In genomic region chr10:16574568-16574967, GRCm38 (mm10) we compare ENCODE assay signal across 28 mouse cellular contexts.
"Had no signal": no experiment of that assay in that cellular context is flagged by ENCODE, and none has a peak within 500 bp of the region (broad histone marks: within the 10 kb centered on the region; RNA-seq: fewer than 3 reads in every experiment).

No protein-coding gene starts in this region.

- DNase-seq: gastrocnemius, postnatal 14 days; gastrocnemius, postnatal 36 days; heart, adult 11 months; heart, adult 2 months; heart, postnatal 14 days; heart, postnatal 36 days; kidney, adult 11 months; kidney, adult 2 months; kidney, adult 9 months; kidney, postnatal 14 days; kidney, postnatal 36 days; layer of hippocampus, adult 9-11 months; liver; liver, embryonic 13.5 days had no signal

- H3K9ac ChIP-seq: heart, embryonic 13.5 days; heart, embryonic 15.5 days; hindbrain, embryonic 13.5 days; hindbrain, embryonic 15.5 days; kidney, embryonic 15.5 days; limb, embryonic 12.5 days; liver, embryonic 13.5 days; liver, embryonic 15.5 days had no signal

- ATAC-seq: hindbrain, postnatal 0 days; intestine, embryonic 16.5 days had no signal

- H3K27ac ChIP-seq: heart, adult 2 months; heart, embryonic 13.5 days; heart, embryonic 15.5 days; hindbrain, embryonic 13.5 days; hindbrain, embryonic 15.5 days; hindbrain, postnatal 0 days; kidney, embryonic 15.5 days; kidney, postnatal 0 days; left cerebral cortex, adult 2 months; limb, embryonic 10.5 days; limb, embryonic 12.5 days; liver, embryonic 13.5 days; liver, embryonic 15.5 days had no signal

- H3K9me3 ChIP-seq: heart, embryonic 13.5 days; heart, embryonic 15.5 days; hindbrain, embryonic 13.5 days; hindbrain, embryonic 15.5 days; kidney, embryonic 15.5 days; limb, embryonic 10.5 days; limb, embryonic 12.5 days; liver, embryonic 13.5 days; liver, embryonic 15.5 days had no signal

- H3K4me2 ChIP-seq: heart, embryonic 11.5 days; heart, embryonic 13.5 days; heart, embryonic 15.5 days; hindbrain, embryonic 13.5 days; hindbrain, embryonic 15.5 days; kidney, embryonic 15.5 days; limb, embryonic 12.5 days; liver, embryonic 11.5 days; liver, embryonic 13.5 days; liver, embryonic 15.5 days had no signal

- H3K4me1 ChIP-seq: heart, embryonic 13.5 days; heart, embryonic 15.5 days; hindbrain, embryonic 13.5 days; hindbrain, embryonic 15.5 days; kidney, embryonic 15.5 days; limb, embryonic 10.5 days; limb, embryonic 12.5 days; liver, embryonic 13.5 days; liver, embryonic 15.5 days had no signal

- H3K27me3 ChIP-seq: heart, embryonic 13.5 days; heart, embryonic 15.5 days; hindbrain, embryonic 13.5 days; hindbrain, embryonic 15.5 days; kidney, embryonic 15.5 days; limb, embryonic 12.5 days; liver, embryonic 13.5 days; liver, embryonic 15.5 days had no signal

- H3K4me3 ChIP-seq: heart, adult 2 months; heart, embryonic 13.5 days; heart, embryonic 15.5 days; hindbrain, embryonic 13.5 days; hindbrain, embryonic 15.5 days; kidney, embryonic 15.5 days; left cerebral cortex, adult 2 months; limb, embryonic 10.5 days; limb, embryonic 12.5 days; liver, embryonic 13.5 days; liver, embryonic 15.5 days had no signal

- H3K36me3 ChIP-seq: heart, embryonic 13.5 days; heart, embryonic 15.5 days; hindbrain, embryonic 13.5 days; hindbrain, embryonic 15.5 days; kidney, embryonic 15.5 days; limb, embryonic 10.5 days; limb, embryonic 12.5 days; liver, embryonic 13.5 days; liver, embryonic 15.5 days had no signal
